Mouse (Mus musculus): ENCODE results near the gene Dnajb12.

DNA sequence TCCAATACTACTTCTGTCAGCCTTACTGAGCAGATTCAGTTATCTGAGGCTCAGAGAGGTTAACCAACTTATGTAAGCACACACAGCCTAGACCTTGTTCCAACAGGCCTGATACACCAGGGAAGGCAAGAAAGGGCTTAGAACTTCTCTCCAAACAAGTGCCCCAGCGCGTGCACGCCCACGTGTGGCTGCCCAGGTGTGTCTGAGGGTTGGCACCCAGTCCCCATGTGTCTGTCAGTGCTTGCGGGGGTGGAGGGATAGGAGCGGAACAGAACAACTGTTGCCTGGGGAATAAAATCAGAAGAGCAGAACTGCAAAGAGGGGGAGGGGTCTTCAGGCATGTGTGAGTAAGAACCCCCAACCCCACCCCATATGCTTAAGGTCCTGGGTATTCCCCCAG lies 31.7 kb downstream of the Dnajb12 start:
- TF ChIP-seq GATA1 (IDR thresholded peaks at IDR 0.05; ENCODE audit: borderline replicate concordance, low read length): no peak
- no peak for TF ChIP-seq CTCF (IDR thresholded peaks at IDR 0.05; ENCODE audit: low read depth, low read length)
- no peak for TF ChIP-seq TAL1 (conservative IDR thresholded peaks at IDR 0.05; ENCODE audit: low read depth, low read length)
- no peak for TF ChIP-seq POLR2AphosphoS5 (IDR thresholded peaks at IDR 0.05; ENCODE audit: insufficient replicate concordance, low read depth, low read length)
- no peak for TF ChIP-seq GATA2 (IDR thresholded peaks at IDR 0.05; ENCODE audit: borderline replicate concordance, low read depth, low read length)
